Mouse (Mus musculus): Measurements from ENCODE around the gene Itga11.

DNA sequence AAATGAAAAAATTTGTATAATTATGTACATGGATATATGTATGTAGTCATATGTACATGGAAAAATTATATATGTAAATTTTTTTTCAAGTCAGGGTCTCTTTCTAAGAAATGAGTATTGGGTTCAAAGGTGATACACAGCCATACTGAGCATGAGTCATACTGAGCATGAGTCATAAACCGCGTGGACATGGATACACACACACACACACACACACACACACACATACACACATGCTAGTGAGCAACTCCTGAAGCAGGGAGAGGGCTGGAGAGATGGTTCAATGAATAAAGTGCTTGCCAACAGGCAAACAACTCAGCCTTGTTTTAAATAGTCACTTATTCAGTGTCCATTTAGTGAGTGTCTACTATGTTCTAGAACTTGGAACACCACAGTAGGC is 37.4 kb upstream of the Itga11 start:
- TF ChIP-seq POLR2A (IDR thresholded peaks at IDR 0.05; ENCODE audit: borderline replicate concordance, extremely low read depth, low read depth, low read length) = no peak
- no peak for TF ChIP-seq CTCF (IDR thresholded peaks at IDR 0.05; ENCODE audit: insufficient read depth, low read length)
